Mouse (Mus musculus) cerebellum, adult 2 months (tissue): ENCODE measurements around the gene Fgf16.

ENCODE experiments used
- CTCF ChIP-seq: fragments of 200-500 bp; IDR thresholded peaks from 2 replicates; pipeline ENCODE4 v1.5.1; 2011; ENCODE audit warnings: low read depth, mild to moderate bottlenecking, control low read depth, low read length, moderate library complexity, borderline replicate concordance; ENCODE audit not compliant: insufficient read depth
- POLR2A ChIP-seq: fragments of 200-500 bp; IDR thresholded peaks from 2 replicates; pipeline ENCODE4 v1.6.1; 2011; ENCODE audit warnings: low read length, control low read depth, borderline replicate concordance; ENCODE audit not compliant: insufficient read depth

DNA sequence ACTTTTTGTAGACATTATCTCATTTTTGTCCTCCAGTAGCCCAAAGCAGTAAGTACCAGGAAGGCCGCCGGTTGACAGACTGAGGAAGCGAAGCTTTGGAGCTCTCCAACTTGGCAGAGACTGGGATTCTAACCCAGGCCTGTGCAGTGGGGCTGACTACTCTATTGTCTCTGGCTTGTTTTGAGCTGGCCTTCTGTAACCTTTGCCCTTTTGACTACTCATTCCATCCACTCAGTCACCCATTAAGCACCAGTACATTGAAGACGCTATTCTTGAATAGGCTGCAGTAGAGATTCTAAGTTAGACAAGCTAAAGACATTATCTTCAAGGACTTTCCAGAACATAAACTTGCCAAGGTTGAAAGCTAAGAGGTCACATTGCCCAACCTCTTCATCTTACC, 49.3 kb upstream of the Fgf16 start:
- no peak for TF ChIP-seq CTCF
- no peak for TF ChIP-seq POLR2A
